Mouse (Mus musculus) ES-E14 (cell line): ENCODE data around the gene Prepl.

ENCODE experiments used
- CHD2 ChIP-seq: IDR thresholded peaks from 2 replicates; pipeline ENCODE4 v1.6.1; 2014; ENCODE audit warnings: mild to moderate bottlenecking, low read depth, low read length, inconsistent platforms
- MAFK ChIP-seq: IDR thresholded peaks from 2 replicates; pipeline ENCODE4 v1.6.1; 2014; ENCODE audit warnings: mild to moderate bottlenecking, low read depth, low read length, inconsistent platforms; ENCODE audit not compliant: insufficient read depth
- ZC3H11A ChIP-seq: IDR thresholded peaks from 2 replicates; pipeline ENCODE4 v1.6.1; 2012; ENCODE audit warnings: low read depth, mild to moderate bottlenecking, inconsistent platforms, low read length, borderline replicate concordance
- ZNF384 ChIP-seq: IDR thresholded peaks from 2 replicates; pipeline ENCODE4 v1.6.1; 2012; ENCODE audit warnings: low read depth, low read length, inconsistent platforms

- TF ChIP-seq CHD2 (no peak), ZC3H11A (no peak), ZNF384 (no peak), MAFK (no peak)
Measured at GRCm38 (mm10) chr17:85101751-85102150, 11.7 kb upstream of the Prepl start.
